Mouse (Mus musculus): Measurements from ENCODE around the gene Ifnar2. TPM values are rescaled to one million over a fixed set of nuclear protein-coding genes. Genes with fewer than 3 reads are reported as not detected.
A peak's percentile ranks its signal among the peaks of the same experiment; 100 is the strongest.

Gene Ifnar2
- polyA plus RNA-seq, 1 experiment from 2014 or later: 45.7 TPM

DNA sequence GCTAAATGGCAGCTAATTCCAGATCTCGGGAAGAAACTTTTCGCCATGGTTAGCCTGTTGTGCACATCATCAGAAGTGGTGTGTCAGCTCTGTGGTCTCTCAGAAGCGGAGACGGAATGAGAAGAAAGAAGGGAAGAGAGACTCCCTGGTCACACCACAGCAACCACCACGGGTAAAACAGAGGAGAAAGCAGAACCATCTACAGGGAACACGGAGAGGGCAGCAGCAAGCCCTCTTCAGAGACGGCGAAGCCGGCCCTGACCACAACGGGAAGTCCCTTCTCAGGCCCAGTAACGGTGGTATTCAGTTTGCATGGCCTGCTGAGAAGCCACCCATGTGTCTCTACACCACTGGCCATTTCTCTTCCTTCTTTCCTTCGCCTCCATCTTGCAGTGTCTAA, 17.4 kb upstream of the Ifnar2 start:
- H3K9ac ChIP-seq (ENCODE audit: low read depth, low read length): no peak overlapping the region
- no peak overlapping the region for H3K4me2 ChIP-seq (ENCODE audit: low read depth, low read length)
- WGBS: 73% methylated on average over 12 of the region's 12 CpGs

GRCm38 (mm10) chr16:91356760-91357525, 15.6 kb upstream of the Ifnar2 start:
- ATAC-seq: no peak
- no peaks in the 10 kb centered on the region for H3K4me1 ChIP-seq (ENCODE audit: control insufficient read depth, insufficient read depth, low read length)
- no peak overlapping the region for H3K27ac ChIP-seq (ENCODE audit: low read length)
- no peak overlapping the region for H3K9ac ChIP-seq (ENCODE audit: low read depth, low read length)
- H3K27me3 ChIP-seq (replicated peaks; ENCODE audit: control insufficient read depth, insufficient read depth, low read length): no peaks in the 10 kb centered on the region
- WGBS: 73% methylated on average over 10 of the region's 10 CpGs
- no peak overlapping the region for H3K4me3 ChIP-seq (ENCODE audit: low read length)
- no peaks in the 10 kb centered on the region for H3K36me3 ChIP-seq (ENCODE audit: control insufficient read depth, insufficient read depth, low read length)
- no peak overlapping the region for H3K4me2 ChIP-seq (ENCODE audit: low read depth, low read length)
- H3K9me3 ChIP-seq (ENCODE audit: control insufficient read depth, low read length): no peaks in the 10 kb centered on the region

More for the DNA sequence above, 17.4 kb upstream of the Ifnar2 start:
- ATAC-seq: no peak
- no peak overlapping the region for H3K4me3 ChIP-seq (ENCODE audit: low read length)
- no peaks in the 10 kb centered on the region for H3K36me3 ChIP-seq (ENCODE audit: control insufficient read depth, insufficient read depth, low read length)
- no peaks in the 10 kb centered on the region for H3K9me3 ChIP-seq (ENCODE audit: control insufficient read depth, low read length)
- no peaks in the 10 kb centered on the region for H3K4me1 ChIP-seq (ENCODE audit: control insufficient read depth, insufficient read depth, low read length)
- no peaks in the 10 kb centered on the region for H3K27me3 ChIP-seq (replicated peaks; ENCODE audit: control insufficient read depth, insufficient read depth, low read length)
- H3K27ac ChIP-seq (ENCODE audit: low read length): no peak overlapping the region

DNA sequence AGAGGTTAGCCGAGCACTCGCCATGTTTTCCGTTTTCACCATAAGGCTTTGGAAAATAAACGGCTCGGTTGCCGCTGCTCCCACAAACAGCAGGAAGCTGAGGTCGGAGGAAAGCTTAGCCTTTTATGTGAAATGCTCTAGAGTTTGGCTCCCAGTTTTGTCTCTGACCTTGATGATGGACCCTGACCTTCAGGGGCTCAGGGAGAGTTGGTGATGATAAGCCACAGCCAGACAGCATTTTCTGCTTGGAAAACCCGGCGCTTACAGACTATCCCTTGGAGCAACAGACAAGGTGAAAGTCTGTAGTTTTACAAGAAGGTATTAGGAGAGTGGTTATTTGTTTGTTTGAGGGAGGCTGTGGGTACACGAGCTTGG, 15.1 kb upstream of the Ifnar2 start:
- 56% methylated on average over 10 of the region's 10 CpGs for WGBS
- Histone ChIP-seq H3K4me1 (ENCODE audit: control insufficient read depth, insufficient read depth, low read length) (no peaks in the 10 kb centered on the region), H3K27me3 (replicated peaks; ENCODE audit: control insufficient read depth, insufficient read depth, low read length) (no peaks in the 10 kb centered on the region), H3K36me3 (ENCODE audit: control insufficient read depth, insufficient read depth, low read length) (no peaks in the 10 kb centered on the region), H3K9me3 (ENCODE audit: control insufficient read depth, low read length) (no peaks in the 10 kb centered on the region), H3K4me2 (ENCODE audit: low read depth, low read length) (no peak overlapping the region), H3K27ac (ENCODE audit: low read length) (no peak overlapping the region), H3K4me3 (ENCODE audit: low read length) (no peak overlapping the region), H3K9ac (ENCODE audit: low read depth, low read length) (no peak overlapping the region)
- ATAC-seq: no peak

- Histone ChIP-seq H3K4me2 (ENCODE audit: low read depth, low read length) (no peak overlapping the region), H3K9me3 (ENCODE audit: control insufficient read depth, low read length) (no peaks in the 10 kb centered on the region), H3K4me3 (ENCODE audit: low read length) (no peak overlapping the region), H3K27ac (ENCODE audit: low read length) (no peak overlapping the region), H3K27me3 (replicated peaks; ENCODE audit: control insufficient read depth, insufficient read depth, low read length) (no peaks in the 10 kb centered on the region), H3K4me1 (ENCODE audit: control insufficient read depth, insufficient read depth, low read length) (0 out of 2 replicates have a peak, but pooled peaks cover 1% of the 10 kb centered on the region), H3K36me3 (ENCODE audit: control insufficient read depth, insufficient read depth, low read length) (no peaks in the 10 kb centered on the region), H3K9ac (ENCODE audit: low read depth, low read length) (no peak overlapping the region)
- 37% methylated on average over 8 of the region's 8 CpGs for WGBS
- peak; percentile 24; the same call in 1 of the 2 replicates for ATAC-seq
Observed at GRCm38 (mm10) chr16:91358555-91358954, 14.0 kb upstream of the Ifnar2 start.

DNA sequence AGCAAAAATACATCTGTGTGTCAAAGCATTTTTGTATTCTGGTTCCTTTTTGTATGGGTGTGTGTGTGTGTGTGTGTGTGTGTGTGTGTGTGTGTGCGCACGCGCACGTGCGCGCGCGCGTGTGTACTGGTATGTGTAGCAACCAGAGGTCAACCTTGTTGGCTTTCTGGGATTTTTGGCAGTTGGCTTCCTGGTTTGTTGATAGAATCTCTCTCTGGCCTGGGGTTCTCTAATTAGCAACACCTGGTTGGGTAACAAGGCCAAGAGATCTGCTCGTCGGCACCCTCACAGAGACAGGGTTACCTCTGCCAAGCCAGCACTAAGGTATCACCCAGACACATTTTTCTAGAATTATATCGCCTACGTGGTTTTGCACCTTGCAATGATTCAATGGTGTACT, 13.1 kb upstream of the Ifnar2 start:
- no peaks in the 10 kb centered on the region for H3K9me3 ChIP-seq (ENCODE audit: control insufficient read depth, low read length)
- 93% methylated on average over 13 of the region's 13 CpGs for WGBS
- no peaks in the 10 kb centered on the region for H3K36me3 ChIP-seq (ENCODE audit: control insufficient read depth, insufficient read depth, low read length)
- 0 out of 2 replicates have a peak, but pooled peaks cover 4% of the 10 kb centered on the region for H3K4me1 ChIP-seq (ENCODE audit: control insufficient read depth, insufficient read depth, low read length)
- H3K27ac ChIP-seq (ENCODE audit: low read length): no peak overlapping the region
- no peak overlapping the region for H3K4me3 ChIP-seq (ENCODE audit: low read length)
- H3K9ac ChIP-seq (ENCODE audit: low read depth, low read length): no peak overlapping the region
- no peak for ATAC-seq
- no peak overlapping the region for H3K4me2 ChIP-seq (ENCODE audit: low read depth, low read length)
- H3K27me3 ChIP-seq (replicated peaks; ENCODE audit: control insufficient read depth, insufficient read depth, low read length): no peaks in the 10 kb centered on the region

DNA sequence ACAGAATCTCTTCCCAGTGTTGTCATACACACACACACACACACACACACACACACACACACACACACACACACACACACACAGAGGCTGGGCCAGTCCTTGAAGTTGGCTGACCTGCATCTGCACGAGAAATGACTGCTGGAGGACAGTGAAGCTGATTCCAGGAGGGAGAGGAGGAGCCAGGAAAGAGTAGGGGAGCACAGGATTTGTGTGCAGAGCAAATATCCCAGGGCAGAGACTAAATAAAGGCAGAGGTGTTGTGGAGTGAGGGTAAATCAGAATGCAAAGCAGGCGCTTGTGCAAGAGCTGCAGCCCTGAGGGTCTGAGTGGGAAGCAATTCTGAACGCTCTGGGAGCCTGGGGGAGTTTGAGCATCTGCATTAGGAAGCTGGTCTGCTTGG, 12.4 kb upstream of the Ifnar2 start:
- no peak overlapping the region for H3K9ac ChIP-seq (ENCODE audit: low read depth, low read length)
- H3K27ac ChIP-seq (ENCODE audit: low read length): no peak overlapping the region
- no peaks in the 10 kb centered on the region for H3K9me3 ChIP-seq (ENCODE audit: control insufficient read depth, low read length)
- no peaks in the 10 kb centered on the region for H3K27me3 ChIP-seq (replicated peaks; ENCODE audit: control insufficient read depth, insufficient read depth, low read length)
- ATAC-seq: no peak
- 52% methylated on average over 3 of the region's 3 CpGs for WGBS
- H3K36me3 ChIP-seq (ENCODE audit: control insufficient read depth, insufficient read depth, low read length): no peaks in the 10 kb centered on the region
- H3K4me3 ChIP-seq (ENCODE audit: low read length): no peak overlapping the region
- H3K4me2 ChIP-seq (ENCODE audit: low read depth, low read length): no peak overlapping the region
- 0 out of 2 replicates have a peak, but pooled peaks cover 4% of the 10 kb centered on the region for H3K4me1 ChIP-seq (ENCODE audit: control insufficient read depth, insufficient read depth, low read length)

DNA sequence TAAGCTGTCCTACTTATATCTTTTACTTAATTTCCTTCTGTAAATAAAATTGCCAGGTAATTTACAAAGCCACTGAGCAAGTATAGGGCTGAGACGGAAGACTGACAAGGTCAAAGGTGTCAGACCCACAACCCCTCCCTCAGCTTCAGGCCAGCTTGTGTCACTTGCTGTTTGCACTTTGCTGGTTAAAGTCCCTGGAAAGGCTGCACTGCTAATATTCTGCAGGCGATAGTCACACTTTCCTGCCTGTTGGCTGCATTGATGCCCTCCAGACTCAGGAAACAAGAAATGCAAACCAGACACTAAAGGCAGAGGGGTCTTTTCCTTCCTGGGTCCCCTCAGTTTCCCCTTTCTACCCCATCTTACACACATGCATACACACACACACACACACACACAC, 10.6 kb upstream of the Ifnar2 start:
- H3K9ac ChIP-seq (ENCODE audit: low read depth, low read length): no peak overlapping the region
- H3K36me3 ChIP-seq (ENCODE audit: control insufficient read depth, insufficient read depth, low read length): no peaks in the 10 kb centered on the region
- ATAC-seq: no peak
- H3K4me1 ChIP-seq (ENCODE audit: control insufficient read depth, insufficient read depth, low read length): 0 out of 2 replicates have a peak, but pooled peaks cover 4% of the 10 kb centered on the region
- WGBS: 60% methylated on average over 2 of the region's 2 CpGs
- H3K4me3 ChIP-seq (ENCODE audit: low read length): no peak overlapping the region
- H3K27ac ChIP-seq (ENCODE audit: low read length): no peak overlapping the region
- H3K9me3 ChIP-seq (ENCODE audit: control insufficient read depth, low read length): no peaks in the 10 kb centered on the region
- H3K27me3 ChIP-seq (replicated peaks; ENCODE audit: control insufficient read depth, insufficient read depth, low read length): no peaks in the 10 kb centered on the region
- no peak overlapping the region for H3K4me2 ChIP-seq (ENCODE audit: low read depth, low read length)

GRCm38 (mm10) chr16:91362616-91363272, 9.8 kb upstream of the Ifnar2 start:
- H3K4me3 ChIP-seq (ENCODE audit: low read length): no peak overlapping the region
- no peaks in the 10 kb centered on the region for H3K27me3 ChIP-seq (replicated peaks; ENCODE audit: control insufficient read depth, insufficient read depth, low read length)
- H3K4me2 ChIP-seq (ENCODE audit: low read depth, low read length): no peak overlapping the region
- WGBS: 53% methylated on average over 12 of the region's 12 CpGs
- peak overlapping the region; percentile 67 for H3K27ac ChIP-seq (ENCODE audit: low read length)
- ATAC-seq: peak; percentile 51
- H3K9ac ChIP-seq (ENCODE audit: low read depth, low read length): no peak overlapping the region; the same call in 1 of the 2 replicates
- H3K9me3 ChIP-seq (ENCODE audit: control insufficient read depth, low read length): no peaks in the 10 kb centered on the region
- 0 out of 2 replicates have a peak, but pooled peaks cover 4% of the 10 kb centered on the region for H3K4me1 ChIP-seq (ENCODE audit: control insufficient read depth, insufficient read depth, low read length)
- H3K36me3 ChIP-seq (ENCODE audit: control insufficient read depth, insufficient read depth, low read length): no peaks in the 10 kb centered on the region

GRCm38 (mm10) chr16:91363483-91363882, 9.1 kb upstream of the Ifnar2 start:
- H3K4me1 ChIP-seq (ENCODE audit: control insufficient read depth, insufficient read depth, low read length): 0 out of 2 replicates have a peak, but pooled peaks cover 4% of the 10 kb centered on the region
- H3K36me3 ChIP-seq (ENCODE audit: control insufficient read depth, insufficient read depth, low read length): no peaks in the 10 kb centered on the region
- H3K9ac ChIP-seq (ENCODE audit: low read depth, low read length): no peak overlapping the region
- H3K27ac ChIP-seq (ENCODE audit: low read length): peak overlapping the region; percentile 67
- H3K9me3 ChIP-seq (ENCODE audit: control insufficient read depth, low read length): no peaks in the 10 kb centered on the region
- H3K27me3 ChIP-seq (replicated peaks; ENCODE audit: control insufficient read depth, insufficient read depth, low read length): no peaks in the 10 kb centered on the region
- H3K4me3 ChIP-seq (ENCODE audit: low read length): no peak overlapping the region
- peak; percentile 49 for ATAC-seq
- H3K4me2 ChIP-seq (ENCODE audit: low read depth, low read length): no peak overlapping the region
- WGBS: 21% methylated on average over 3 of the region's 3 CpGs

All from intestine, embryonic 16.5 days (tissue).